Mouse (Mus musculus) myocyte (in vitro differentiated cells): ENCODE data around the gene Banp.

Experiments
- CEBPB ChIP-seq: IDR thresholded peaks from 2 replicates; pipeline ENCODE4 v1.6.1; 2011; ENCODE audit warnings: mild to moderate bottlenecking, moderate library complexity; ENCODE audit not compliant: poor library complexity, insufficient read depth, severe bottlenecking
- E2F4 ChIP-seq: IDR thresholded peaks from one replicate; pipeline ENCODE4 v1.6.1; 2011; ENCODE audit warnings: mild to moderate bottlenecking, control low read depth, moderate library complexity; ENCODE audit not compliant: insufficient read depth
- MAX ChIP-seq: IDR thresholded peaks from one replicate; pipeline ENCODE4 v1.6.1; 2011; ENCODE audit warnings: low read depth, mild to moderate bottlenecking, control low read depth
- MYOD1 ChIP-seq, 3 experiments: IDR thresholded peaks; one replicate each; pipeline ENCODE4 v1.6.1; 2011; ENCODE audit warnings: control low read depth in 2 of 3, low read depth in 2 of 3, mild to moderate bottlenecking in 2 of 3, moderate library complexity in 1 of 3; ENCODE audit not compliant: insufficient read length in 2 of 3, control insufficient read depth in 1 of 3
- MYOG ChIP-seq, 3 experiments: IDR thresholded peaks; one replicate each; pipeline ENCODE4 v1.6.1; 2011; ENCODE audit warnings: control low read depth in 2 of 3, low read depth in 2 of 3, mild to moderate bottlenecking in 2 of 3; ENCODE audit not compliant: insufficient read length in 2 of 3, control insufficient read depth in 1 of 3, insufficient read depth in 1 of 3
- POLR2A ChIP-seq: IDR thresholded peaks from one replicate; pipeline ENCODE4 v1.6.1; 2011; ENCODE audit warnings: low read depth, mild to moderate bottlenecking, control low read depth, moderate library complexity; ENCODE audit not compliant: insufficient read length
- POLR2AphosphoS2 ChIP-seq: IDR thresholded peaks from one replicate; pipeline ENCODE4 v1.6.1; 2011; ENCODE audit warnings: low read depth, control low read depth; ENCODE audit not compliant: insufficient read length
- REST ChIP-seq: IDR thresholded peaks from one replicate; pipeline ENCODE4 v1.6.1; 2011; ENCODE audit warnings: mild to moderate bottlenecking, control low read depth, moderate library complexity; ENCODE audit not compliant: insufficient read depth, insufficient read length
- SRF ChIP-seq: IDR thresholded peaks from one replicate; pipeline ENCODE4 v1.6.1; 2011; ENCODE audit warnings: low read depth; ENCODE audit not compliant: control insufficient read depth, insufficient read length
- TCF12 ChIP-seq: IDR thresholded peaks from one replicate; pipeline ENCODE4 v1.6.1; 2011; ENCODE audit warnings: mild to moderate bottlenecking, control low read depth; ENCODE audit not compliant: poor library complexity, insufficient read depth, severe bottlenecking
- TCF3 ChIP-seq: IDR thresholded peaks from one replicate; pipeline ENCODE4 v1.6.1; 2011; ENCODE audit warnings: low read depth, control low read depth; ENCODE audit not compliant: insufficient read length
- USF1 ChIP-seq: IDR thresholded peaks from one replicate; pipeline ENCODE4 v1.6.1; 2011; ENCODE audit warnings: low read depth, mild to moderate bottlenecking, control low read depth, moderate library complexity

GRCm38 (mm10) chr8:122036325-122036724 is 86.8 kb downstream of the Banp start:
- TF ChIP-seq POLR2A: no peak
- no peak for TF ChIP-seq MAX
- no peak for TF ChIP-seq CEBPB
- no peak for TF ChIP-seq USF1
- no peak for TF ChIP-seq SRF
- peak; percentile 2 to 98 (median 97) for TF ChIP-seq MYOD1 (IDR thresholded peaks at IDR 0.05; ENCODE audit: control insufficient read depth in 1 of 3, insufficient read length in 2 of 3, low read depth in 2 of 3)
- TF ChIP-seq POLR2AphosphoS2: no peak
- no peak for TF ChIP-seq E2F4
- peak; percentile 75 to 99 (median 97) for TF ChIP-seq MYOG (IDR thresholded peaks at IDR 0.05; ENCODE audit: control insufficient read depth in 1 of 3, insufficient read depth in 1 of 3, insufficient read length in 2 of 3, low read depth in 2 of 3)
- TF ChIP-seq TCF12: peak; percentile 83
- TF ChIP-seq TCF3: peak; percentile 96
- TF ChIP-seq REST: no peak
